Mouse (Mus musculus) liver, embryonic 11.5 days (tissue): ENCODE measurements around the gene Hnrnpf. TPM values are rescaled to one million over a fixed set of nuclear protein-coding genes. Genes with fewer than 3 reads are reported as not detected.
"Not testable (repeated sequence)": the region's sequence is repeated elsewhere in the genome, so short reads cannot be mapped to it uniquely, and the experiment has no call there.

Experiments
- ATAC-seq: fragments of 200-750 bp; cut with Nextera tagmentation; replicated peaks from 2 replicates; pipeline ENCODE4 v1.8.0; 2017; ENCODE audit warnings: moderate number of reproducible peaks, mild to moderate bottlenecking, moderate TSS enrichment, moderate library complexity; ENCODE audit not compliant: low FRiP score
- DNase-seq: peaks from one replicate; pipeline ENCODE4 v3.0.0-alpha.2; 2017; ENCODE audit warnings: low spot score
- H3K27ac ChIP-seq: fragments of 300-500 bp; sonication (generic); 2 replicates; pipeline ENCODE4 v1.5.1; 2014; ENCODE audit warnings: mild to moderate bottlenecking, low read depth, low read length, control low read depth
- H3K27me3 ChIP-seq: fragments of 300-500 bp; sonication (generic); replicated peaks from 2 replicates; pipeline ENCODE4 v1.6.1; 2014; ENCODE audit warnings: low read length, mixed read lengths; ENCODE audit not compliant: control insufficient read depth, insufficient read depth
- H3K36me3 ChIP-seq: fragments of 300-500 bp; sonication (generic); 2 replicates; pipeline ENCODE4 v1.6.1; 2014; ENCODE audit warnings: mild to moderate bottlenecking, low read length, moderate library complexity, mixed read lengths; ENCODE audit not compliant: control insufficient read depth, insufficient read depth
- H3K4me1 ChIP-seq: fragments of 300-500 bp; sonication (generic); replicated peaks from 2 replicates; pipeline ENCODE4 v1.6.1; 2014; ENCODE audit warnings: low read length, mixed read lengths; ENCODE audit not compliant: control insufficient read depth, insufficient read depth
- H3K4me2 ChIP-seq: fragments of 300-500 bp; sonication (generic); 2 replicates; pipeline ENCODE4 v1.6.1; 2014; ENCODE audit warnings: mild to moderate bottlenecking, control low read depth, moderate library complexity
- H3K4me3 ChIP-seq: fragments of 300-500 bp; sonication (generic); 2 replicates; pipeline ENCODE4 v1.5.1; 2014; ENCODE audit warnings: low read depth, low read length, control low read depth
- H3K9ac ChIP-seq: fragments of 300-500 bp; sonication (generic); 2 replicates; pipeline ENCODE4 v1.6.1; 2014; ENCODE audit warnings: low read depth, low read length, control low read depth
- H3K9me3 ChIP-seq: fragments of 300-500 bp; sonication (generic); 2 replicates; pipeline ENCODE4 v1.6.1; 2016; ENCODE audit warnings: low read length, inconsistent platforms, mixed read lengths; ENCODE audit not compliant: control insufficient read depth
- WGBS: fragments of 180-500 bp; shearing (Covaris S2); extraction: QIAGEN DNeasy Blood & Tissue Kit; methylation state at CpG from one replicate; pipeline ENCODE4 v1.1.7; 2014; 5-methylcytosine and 5-hydroxymethylcytosine counted together
- polyA plus RNA-seq: library from polyadenylated mRNA; unstranded; fragments of >200 nt; fragmentation: Nextera tagmentation; extraction: Ambion mirVana; gene quantifications from 2 replicates; pipeline ENCODE4 v1.2.1, GENCODE M21; 2014

The Hnrnpf gene
- polyA plus RNA-seq, 1 experiment from 2014 or later, result 960 TPM

GRCm38 (mm10) chr6:117871034-117871433 lies 29.1 kb upstream of the Hnrnpf start:
- no peaks in the 10 kb centered on the region for H3K36me3 ChIP-seq
- ATAC-seq (peak; percentile 24; the same call in 1 of the 2 replicates), DNase-seq (no peak)
- 0 out of 2 replicates have a peak overlapping the region, but pooled peaks have one; percentile 18 for H3K9ac ChIP-seq
- no peaks in the 10 kb centered on the region for H3K27me3 ChIP-seq
- 63% methylated on average over 14 of the region's 14 CpGs for WGBS
- no peak overlapping the region for H3K27ac ChIP-seq
- no peaks in the 10 kb centered on the region for H3K4me1 ChIP-seq
- peak overlapping the region; percentile 40 for H3K4me2 ChIP-seq
- H3K4me3 ChIP-seq, result peak overlapping the region; percentile 24; the same call in 1 of the 2 replicates
- H3K9me3 ChIP-seq, result no peaks in the 10 kb centered on the region

GRCm38 (mm10) chr6:117873450-117873849 lies 26.7 kb upstream of the Hnrnpf start:
- 80% methylated on average over 7 of the region's 7 CpGs for WGBS
- not testable (repeated sequence) for H3K36me3 ChIP-seq

GRCm38 (mm10) chr6:117874621-117875281 lies 25.4 kb upstream of the Hnrnpf start:
- ATAC-seq, result no peak
- no peak overlapping the region for H3K4me3 ChIP-seq
- WGBS, result 64% methylated on average over 3 of the region's 3 CpGs
- no peak for DNase-seq
- no peaks in the 10 kb centered on the region for H3K9me3 ChIP-seq
- H3K9ac ChIP-seq, result 0 out of 2 replicates have a peak overlapping the region, but pooled peaks have one; percentile 1
- no peaks in the 10 kb centered on the region for H3K36me3 ChIP-seq
- H3K4me1 ChIP-seq, result no peaks in the 10 kb centered on the region
- no peak overlapping the region for H3K4me2 ChIP-seq
- no peaks in the 10 kb centered on the region for H3K27me3 ChIP-seq
- no peak overlapping the region for H3K27ac ChIP-seq

More at GRCm38 (mm10) chr6:117873450-117873849, 26.7 kb upstream of the Hnrnpf start:
- not testable (repeated sequence) for DNase-seq, H3K9me3 ChIP-seq, H3K9ac ChIP-seq, H3K27ac ChIP-seq, H3K4me3 ChIP-seq, H3K27me3 ChIP-seq, H3K4me2 ChIP-seq, ATAC-seq, H3K4me1 ChIP-seq

- H3K4me3 ChIP-seq, result peak overlapping the region; percentile 54
- ATAC-seq (peak; percentile 84), DNase-seq (no peak)
- peak overlapping the region; percentile 79 for H3K9ac ChIP-seq
- H3K27me3 ChIP-seq, result no peaks in the 10 kb centered on the region
- H3K27ac ChIP-seq, result peak overlapping the region; percentile 100
- H3K9me3 ChIP-seq, result no peaks in the 10 kb centered on the region
- H3K4me1 ChIP-seq, result peaks cover 8% of the 10 kb centered on the region
- 9% methylated on average over 26 of the region's 26 CpGs for WGBS
- no peaks in the 10 kb centered on the region for H3K36me3 ChIP-seq
- H3K4me2 ChIP-seq, result peak overlapping the region; percentile 79
Observed at GRCm38 (mm10) chr6:117878700-117879407, 21.3 kb upstream of the Hnrnpf start.

GRCm38 (mm10) chr6:117879408-117880115 lies 20.6 kb upstream of the Hnrnpf start:
- Histone ChIP-seq H3K9ac (peak overlapping the region; percentile 79), H3K4me1 (peaks cover 11% of the 10 kb centered on the region), H3K4me3 (peak overlapping the region; percentile 54), H3K36me3 (no peaks in the 10 kb centered on the region), H3K4me2 (peak overlapping the region; percentile 79), H3K27ac (peak overlapping the region; percentile 100), H3K9me3 (no peaks in the 10 kb centered on the region), H3K27me3 (no peaks in the 10 kb centered on the region)
- under 1% methylated on average over 67 of the region's 67 CpGs for WGBS
- ATAC-seq, result peak; percentile 89
- DNase-seq, result peak; percentile 100

GRCm38 (mm10) chr6:117880394-117880838 lies 19.7 kb upstream of the Hnrnpf start:
- Histone ChIP-seq H3K4me3 (peak overlapping the region; percentile 54), H3K4me2 (peak overlapping the region; percentile 79), H3K27ac (peak overlapping the region; percentile 100), H3K9ac (peak overlapping the region; percentile 79), H3K9me3 (no peaks in the 10 kb centered on the region), H3K36me3 (no peaks in the 10 kb centered on the region), H3K27me3 (no peaks in the 10 kb centered on the region), H3K4me1 (peaks cover 11% of the 10 kb centered on the region)
- DNase-seq (no peak), ATAC-seq (no peak)
- WGBS, result 39% methylated on average over 3 of the region's 3 CpGs

- no peak for DNase-seq
- peak overlapping the region; percentile 79 for H3K4me2 ChIP-seq
- 83% methylated on average over 7 of the region's 7 CpGs for WGBS
- peak overlapping the region; percentile 4; the same call in 1 of the 2 replicates for H3K9ac ChIP-seq
- peak overlapping the region; percentile 30 for H3K27ac ChIP-seq
- ATAC-seq, result no peak
- H3K4me1 ChIP-seq, result peaks cover 11% of the 10 kb centered on the region
- no peaks in the 10 kb centered on the region for H3K9me3 ChIP-seq
- no peaks in the 10 kb centered on the region for H3K36me3 ChIP-seq
- H3K27me3 ChIP-seq, result no peaks in the 10 kb centered on the region
- no peak overlapping the region for H3K4me3 ChIP-seq
Observed at GRCm38 (mm10) chr6:117881229-117881628, 18.9 kb upstream of the Hnrnpf start.

GRCm38 (mm10) chr6:117881997-117882396 lies 18.1 kb upstream of the Hnrnpf start:
- H3K36me3 ChIP-seq, result no peaks in the 10 kb centered on the region
- ATAC-seq (no peak), DNase-seq (no peak)
- H3K4me3 ChIP-seq, result no peak overlapping the region
- 42% methylated on average over 7 of the region's 7 CpGs for WGBS
- H3K4me2 ChIP-seq, result peak overlapping the region; percentile 79
- no peaks in the 10 kb centered on the region for H3K27me3 ChIP-seq
- H3K27ac ChIP-seq, result peak overlapping the region; percentile 30; the same call in 1 of the 2 replicates
- H3K9ac ChIP-seq, result 0 out of 2 replicates have a peak overlapping the region, but pooled peaks have one; percentile 2
- H3K4me1 ChIP-seq, result peaks cover 11% of the 10 kb centered on the region
- no peaks in the 10 kb centered on the region for H3K9me3 ChIP-seq
